Mouse (Mus musculus) spleen, adult 2 months (tissue): ENCODE results near the gene Wfdc9. TPM values are rescaled to one million over a fixed set of nuclear protein-coding genes. Genes with fewer than 3 reads are reported as not detected.

Experiments used
- DNase-seq, 2 experiments: peaks; one replicate each; pipeline versions ENCODE4 v3.0.0 to v3.0.0-alpha.2; 2012 to 2021; ENCODE audit warnings: low spot score in 2 of 2, low read depth in 1 of 2
- H3K27ac ChIP-seq: fragments of 200-500 bp; 2 replicates; pipeline ENCODE4 v1.5.1; 2012; ENCODE audit warnings: low read length, inconsistent platforms; ENCODE audit not compliant: insufficient read depth
- H3K27me3 ChIP-seq: fragments of 200-500 bp; 2 replicates; pipeline ENCODE4 v1.6.1; 2012; ENCODE audit warnings: mild to moderate bottlenecking, moderate library complexity, low read length, inconsistent platforms; ENCODE audit not compliant: control insufficient read depth, insufficient read depth
- H3K36me3 ChIP-seq: fragments of 200-500 bp; 2 replicates; pipeline ENCODE4 v1.6.1; 2012; ENCODE audit warnings: mild to moderate bottlenecking, low read length, inconsistent platforms; ENCODE audit not compliant: control insufficient read depth, insufficient read depth
- H3K4me1 ChIP-seq: fragments of 200-500 bp; 2 replicates; pipeline ENCODE4 v1.6.1; 2011; ENCODE audit warnings: inconsistent platforms; ENCODE audit not compliant: control insufficient read depth, insufficient read depth, insufficient read length
- H3K4me3 ChIP-seq: fragments of 200-500 bp; 2 replicates; pipeline ENCODE4 v1.5.1; 2011; ENCODE audit warnings: mild to moderate bottlenecking, inconsistent platforms; ENCODE audit not compliant: insufficient read depth, insufficient read length; ENCODE audit errors: extremely low read depth
- CTCF ChIP-seq: fragments of 200-500 bp; IDR thresholded peaks from 2 replicates; pipeline ENCODE4 v1.5.1; 2011; ENCODE audit warnings: mild to moderate bottlenecking, inconsistent platforms; ENCODE audit not compliant: insufficient read depth, insufficient read length, insufficient replicate concordance; ENCODE audit errors: extremely low read depth
- POLR2A ChIP-seq: fragments of 200-500 bp; IDR thresholded peaks from 2 replicates; pipeline ENCODE4 v1.6.1; 2011; ENCODE audit warnings: low read depth, low read length, inconsistent platforms
- WGBS: fragments of 180-500 bp; shearing (Covaris S2); methylation state at CpG from one replicate; pipeline ENCODE4 v1.1.7; 2018; 5-methylcytosine and 5-hydroxymethylcytosine counted together
- polyA plus RNA-seq: library from polyadenylated mRNA; depleted of rRNA; stranded (reverse); fragments of >200 nt; gene quantifications from 2 replicates; pipeline ENCODE4 v1.2.3, GENCODE M21; 2012

The Wfdc9 gene
- polyA plus RNA-seq, 1 experiment: not detected

DNA sequence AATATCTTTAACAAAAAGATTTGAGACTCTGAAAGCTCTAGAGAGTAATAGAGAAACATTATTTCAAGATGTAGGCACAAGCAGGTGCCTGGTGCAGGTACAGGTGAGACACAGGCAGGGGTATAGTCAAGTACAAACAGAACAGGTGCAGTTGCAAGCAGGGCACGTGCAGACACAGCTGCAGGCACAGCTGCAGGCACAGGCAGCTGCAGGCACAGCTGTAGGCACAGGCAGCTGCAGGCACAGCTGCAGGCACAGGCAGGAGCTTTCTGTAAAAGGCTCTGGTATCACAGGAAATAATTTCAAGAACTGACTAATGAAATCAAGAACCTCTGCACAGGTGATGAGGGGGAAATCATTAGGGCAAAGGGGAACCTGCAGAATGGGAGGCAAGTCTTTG lies 14.6 kb upstream of the Wfdc9 start:
- WGBS: 21% methylated on average over 1 of the region's 1 CpGs
- Histone ChIP-seq H3K4me1 (no peaks in the 10 kb centered on the region), H3K4me3 (no peak overlapping the region), H3K36me3 (no peaks in the 10 kb centered on the region), H3K27ac (no peak overlapping the region), H3K27me3 (no peaks in the 10 kb centered on the region)
- DNase-seq: no peak
- TF ChIP-seq POLR2A (no peak), CTCF (no peak)

DNA sequence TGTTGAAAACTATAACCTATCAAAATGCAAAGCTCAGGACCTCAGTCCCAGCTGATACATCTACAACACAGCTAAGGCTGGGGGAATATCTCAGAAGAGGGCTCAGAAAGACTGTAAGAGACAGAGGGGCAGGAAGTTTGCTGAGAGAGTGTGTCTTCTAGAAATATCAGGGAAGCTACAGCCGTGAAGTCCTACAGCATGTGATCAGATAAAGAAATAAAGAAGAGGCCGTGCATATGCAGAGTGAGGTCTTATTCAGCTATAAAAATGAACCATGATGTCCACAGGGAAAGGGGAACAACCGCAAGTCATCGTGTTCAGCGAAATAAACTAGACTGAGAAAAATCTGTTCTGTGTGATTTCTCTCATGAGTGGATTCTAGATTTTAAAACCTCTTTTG lies 13.9 kb upstream of the Wfdc9 start:
- Histone ChIP-seq H3K27me3 (no peaks in the 10 kb centered on the region), H3K27ac (no peak overlapping the region), H3K36me3 (no peaks in the 10 kb centered on the region), H3K4me3 (no peak overlapping the region), H3K4me1 (no peaks in the 10 kb centered on the region)
- DNase-seq: no peak
- TF ChIP-seq POLR2A (no peak), CTCF (no peak)
- WGBS: 69% methylated on average over 5 of the region's 5 CpGs

DNA sequence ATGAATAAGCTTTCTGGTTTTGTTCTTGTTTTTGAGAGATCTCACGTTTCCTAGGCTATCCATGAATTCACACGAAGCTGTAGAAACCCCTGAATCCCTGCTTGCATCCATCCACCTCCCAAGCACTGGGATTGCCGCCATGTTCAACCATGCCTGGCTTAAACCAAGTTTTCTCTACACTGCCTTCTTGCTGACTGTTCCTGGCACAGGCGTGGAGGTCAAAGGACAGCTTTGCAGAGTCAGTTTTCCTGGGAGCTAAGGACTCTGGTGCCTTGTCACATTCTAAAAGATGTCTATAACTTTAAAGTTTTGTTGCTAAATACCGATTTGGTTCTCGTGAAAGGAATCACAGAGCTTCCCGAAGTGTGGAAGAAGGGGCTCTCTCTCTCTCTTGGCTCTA lies 8.5 kb upstream of the Wfdc9 start:
- Histone ChIP-seq H3K36me3 (no peaks in the 10 kb centered on the region), H3K27ac (no peak overlapping the region), H3K4me3 (no peak overlapping the region), H3K4me1 (no peaks in the 10 kb centered on the region), H3K27me3 (no peaks in the 10 kb centered on the region)
- no peak for DNase-seq
- TF ChIP-seq POLR2A: no peak
- TF ChIP-seq CTCF: no peak
- WGBS: 85% methylated on average over 7 of the region's 7 CpGs

DNA sequence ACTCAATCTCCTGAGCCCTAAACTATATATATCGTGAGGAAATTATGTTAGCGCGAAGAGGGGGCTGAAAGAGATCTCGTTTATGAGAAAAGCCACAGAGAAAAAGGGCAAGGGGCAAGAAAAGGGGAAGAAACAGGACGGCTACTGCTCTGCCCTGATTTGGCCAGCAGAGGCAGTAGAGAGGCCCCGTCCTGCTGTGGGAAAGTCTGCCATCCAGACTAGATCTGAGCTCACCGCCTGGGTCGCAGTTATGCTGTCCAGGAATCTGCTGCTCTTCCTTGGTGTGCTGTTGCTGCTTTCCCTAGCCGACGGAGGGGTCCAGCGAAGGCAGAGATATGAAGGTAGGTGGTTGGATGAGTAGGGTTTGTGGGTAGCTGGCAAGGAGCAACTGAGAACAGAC lies 525 bp downstream of the Wfdc9 start, which contains the start of gene Wfdc10:
Gene Wfdc10 (plus strand): TSS at position 189 of the 400 bp plus-strand sequence.
- peak in 1 of 2 experiments; percentile 51 for DNase-seq

DNA sequence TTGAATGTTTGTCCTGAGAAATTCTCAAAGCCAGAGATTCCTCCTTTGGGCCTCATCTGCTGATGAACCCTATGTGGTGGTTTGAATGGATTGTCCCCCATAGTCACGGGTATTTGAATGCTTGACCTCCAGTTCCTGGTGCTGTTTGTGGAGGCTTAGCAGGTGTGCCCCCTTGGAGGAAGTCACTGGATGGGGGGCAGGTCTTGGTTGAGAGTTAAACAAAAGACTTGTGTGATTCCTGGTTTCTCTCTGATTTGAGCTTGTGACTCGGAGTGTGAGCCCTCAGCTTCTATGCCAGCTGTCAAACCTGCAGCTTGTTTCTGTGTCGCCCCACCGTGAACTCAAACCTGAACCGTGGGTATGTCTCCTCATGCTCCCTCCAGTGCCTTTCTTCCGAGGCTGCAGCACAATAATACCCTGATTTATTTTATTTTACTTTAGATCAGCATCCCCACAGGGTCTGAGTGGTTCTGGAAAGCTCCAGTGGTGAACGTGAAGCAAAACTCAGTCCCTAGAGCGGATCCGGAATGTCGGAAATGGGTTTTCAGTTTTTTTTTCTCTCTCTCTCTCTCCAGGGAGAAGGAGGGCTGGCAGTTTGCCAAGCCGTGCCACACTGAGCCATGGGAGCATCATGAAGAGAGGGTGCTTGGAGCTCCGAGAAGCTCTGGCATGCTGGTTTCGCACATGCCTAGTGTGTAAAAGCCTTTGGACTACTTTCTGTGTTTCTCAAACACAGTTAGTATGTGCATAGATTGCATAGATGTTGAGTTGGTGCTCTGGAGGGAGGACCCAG lies 14.3 kb downstream of the Wfdc9 start:
- DNase-seq: no peak
- Histone ChIP-seq H3K4me3 (no peak overlapping the region), H3K27me3 (no peaks in the 10 kb centered on the region), H3K27ac (no peak overlapping the region), H3K36me3 (no peaks in the 10 kb centered on the region), H3K4me1 (peaks cover 5% of the 10 kb centered on the region; the same call in 1 of the 2 replicates)
- WGBS: 85% methylated on average over 13 of the region's 13 CpGs
- TF ChIP-seq CTCF (no peak), POLR2A (no peak)

More for the DNA sequence above, 525 bp downstream of the Wfdc9 start, which contains the start of gene Wfdc10:
- Histone ChIP-seq H3K4me1 (no peaks in the 10 kb centered on the region), H3K36me3 (no peaks in the 10 kb centered on the region), H3K27ac (no peak within 1 kb of the TSS), H3K4me3 (no peak within 1 kb of the TSS), H3K27me3 (no peaks in the 10 kb centered on the region)
- 19% methylated on average over 11 of the region's 11 CpGs for WGBS
- TF ChIP-seq CTCF (peak; percentile 77; the same call in 1 of the 2 replicates), POLR2A (no peak)

DNA sequence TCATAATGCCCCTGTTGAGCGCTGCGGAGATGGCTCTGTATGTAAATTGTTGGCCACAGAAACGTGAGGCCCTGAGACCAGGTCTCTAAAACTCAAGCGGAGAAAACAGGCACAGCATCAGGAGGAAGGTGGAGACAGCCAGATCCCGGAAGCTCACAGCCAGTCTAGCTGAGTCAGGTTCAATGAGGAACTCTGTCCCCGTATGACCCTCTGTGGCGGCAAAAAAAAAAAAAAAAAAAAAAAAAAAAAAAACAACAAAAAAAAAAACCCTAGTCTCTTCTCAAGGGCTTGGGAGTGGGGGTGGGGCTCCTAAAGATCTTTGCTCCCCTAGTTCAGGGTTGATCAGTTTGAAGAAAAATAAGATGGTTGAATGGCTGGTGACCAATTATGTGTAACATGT lies 15.3 kb downstream of the Wfdc9 start:
- Histone ChIP-seq H3K27ac (no peak overlapping the region), H3K4me3 (no peak overlapping the region), H3K36me3 (no peaks in the 10 kb centered on the region), H3K4me1 (peaks cover 5% of the 10 kb centered on the region; the same call in 1 of the 2 replicates), H3K27me3 (no peaks in the 10 kb centered on the region)
- TF ChIP-seq CTCF: no peak
- TF ChIP-seq POLR2A: no peak
- 14% methylated on average over 7 of the region's 7 CpGs for WGBS
- DNase-seq: no peak

DNA sequence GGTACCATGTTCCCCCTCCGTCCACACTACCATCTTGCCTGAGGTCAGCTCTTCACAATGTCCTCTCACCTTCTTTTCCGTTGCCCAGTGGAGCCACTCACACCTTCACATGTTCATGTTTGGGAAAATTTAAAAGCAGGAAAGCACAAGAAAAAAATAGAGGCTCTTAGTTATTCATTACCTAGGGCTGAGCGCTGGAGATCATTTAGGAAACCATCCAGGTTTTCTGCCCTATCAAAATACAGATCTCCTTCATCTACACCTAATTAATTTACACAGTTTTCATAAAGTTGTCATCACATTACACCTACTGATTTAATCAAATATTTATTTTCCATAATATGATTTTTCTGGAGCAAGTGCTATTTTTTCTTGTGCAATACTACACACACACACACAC lies 17.7 kb downstream of the Wfdc9 start, which contains the start of gene Wfdc16:
Gene Wfdc16 (minus strand): TSS at position 101 of the 400 bp plus-strand sequence.
- no peak for DNase-seq
- 89% methylated on average over 3 of the region's 3 CpGs for WGBS
- Histone ChIP-seq H3K4me1 (peaks cover 5% of the 10 kb centered on the region; the same call in 1 of the 2 replicates), H3K27ac (no peak within 1 kb of the TSS), H3K4me3 (no peak within 1 kb of the TSS), H3K27me3 (no peaks in the 10 kb centered on the region), H3K36me3 (no peaks in the 10 kb centered on the region)
- TF ChIP-seq POLR2A (no peak), CTCF (no peak)
